ENCODE assay signal across 12 mouse cellular contexts in genomic region chr6:120715851-120716250, GRCm38 (mm10). TPM values are rescaled to one million over a fixed set of nuclear protein-coding genes. Genes with fewer than 3 reads are reported as not detected.
DNase-seq lines count a peak whose midpoint lies in the region; ATAC-seq and TF ChIP-seq lines count a peak whose summit lies in the region.
"Had no signal": no experiment of that assay in that cellular context is flagged by ENCODE, and none has a peak within 500 bp of the region (broad histone marks: within the 10 kb centered on the region; RNA-seq: fewer than 3 reads in every experiment).

No protein-coding gene starts in this region.

- no peak overlapping the region for H3K4me2 ChIP-seq in hindbrain, embryonic 14.5 days (replicated peaks)
- no peak overlapping the region for H3K4me2 ChIP-seq in midbrain, embryonic 15.5 days
- H3K4me2 ChIP-seq in kidney, embryonic 14.5 days (replicated peaks; ENCODE audit: low read depth, low read length): no peak overlapping the region
- H3K4me2 ChIP-seq in intestine, postnatal 0 days (replicated peaks; ENCODE audit: low read depth): no peak overlapping the region
- H3K4me2 ChIP-seq: embryonic facial prominence, embryonic 12.5 days; lung, embryonic 14.5 days had no signal

- no peaks in the 10 kb centered on the region for H3K9me3 ChIP-seq in hindbrain, embryonic 14.5 days (ENCODE audit: control insufficient read depth, low read length)
- H3K9me3 ChIP-seq in midbrain, embryonic 15.5 days: no peaks in the 10 kb centered on the region
- H3K9me3 ChIP-seq in kidney, embryonic 14.5 days (ENCODE audit: control insufficient read depth, low read length): no peaks in the 10 kb centered on the region
- no peaks in the 10 kb centered on the region for H3K9me3 ChIP-seq in intestine, postnatal 0 days (ENCODE audit: control insufficient read depth)
- H3K9me3 ChIP-seq: embryonic facial prominence, embryonic 12.5 days had no signal

- H3K4me1 ChIP-seq in hindbrain, embryonic 14.5 days (replicated peaks; ENCODE audit: control insufficient read depth, insufficient read depth, low read length): peaks cover 20% of the 10 kb centered on the region
- H3K4me1 ChIP-seq in midbrain, embryonic 15.5 days: peaks cover 18% of the 10 kb centered on the region
- peaks cover 4% of the 10 kb centered on the region; the same call in 1 of the 2 replicates for H3K4me1 ChIP-seq in kidney, embryonic 14.5 days (ENCODE audit: control insufficient read depth, insufficient read depth, low read length)
- H3K4me1 ChIP-seq in intestine, postnatal 0 days (replicated peaks; ENCODE audit: control insufficient read depth, insufficient read depth, low read length): no peaks in the 10 kb centered on the region

- H3K27me3 ChIP-seq in hindbrain, embryonic 14.5 days (ENCODE audit: control insufficient read depth, insufficient read depth, low read length): no peaks in the 10 kb centered on the region
- H3K27me3 ChIP-seq in midbrain, embryonic 15.5 days (replicated peaks): no peaks in the 10 kb centered on the region
- no peaks in the 10 kb centered on the region for H3K27me3 ChIP-seq in kidney, embryonic 14.5 days (ENCODE audit: control insufficient read depth, insufficient read depth, low read length)
- H3K27me3 ChIP-seq in intestine, postnatal 0 days (replicated peaks; ENCODE audit: control insufficient read depth, insufficient read depth, low read length): no peaks in the 10 kb centered on the region
- H3K27me3 ChIP-seq: embryonic facial prominence, embryonic 12.5 days had no signal

- H3K36me3 ChIP-seq in hindbrain, embryonic 14.5 days (replicated peaks; ENCODE audit: control insufficient read depth, insufficient read depth): no peaks in the 10 kb centered on the region
- H3K36me3 ChIP-seq in midbrain, embryonic 15.5 days (replicated peaks): no peaks in the 10 kb centered on the region
- no peaks in the 10 kb centered on the region for H3K36me3 ChIP-seq in kidney, embryonic 14.5 days (ENCODE audit: control insufficient read depth, insufficient read depth, low read length)
- H3K36me3 ChIP-seq in intestine, postnatal 0 days (ENCODE audit: control insufficient read depth, insufficient read depth): no peaks in the 10 kb centered on the region
- H3K36me3 ChIP-seq: embryonic facial prominence, embryonic 12.5 days had no signal

- no peak for DNase-seq in frontal cortex, postnatal 25 days (ENCODE audit: low spot score in 2 of 2)
- peak; percentile 50 for DNase-seq in embryo, embryonic 11 days
- DNase-seq in hindbrain, embryonic 14.5 days (ENCODE audit: low spot score): no peak
- DNase-seq: adrenal gland, postnatal 25 days; gastrocnemius, postnatal 25 days had no signal

- TF ChIP-seq CTCF in intestine, postnatal 0 days (IDR thresholded peaks at IDR 0.05; ENCODE audit: low read depth): no peak

- H3K4me3 ChIP-seq in hindbrain, embryonic 14.5 days (replicated peaks; ENCODE audit: low read length): no peak overlapping the region
- no peak overlapping the region for H3K4me3 ChIP-seq in midbrain, embryonic 15.5 days
- no peak overlapping the region for H3K4me3 ChIP-seq in kidney, embryonic 14.5 days (ENCODE audit: low read length)
- no peak overlapping the region for H3K4me3 ChIP-seq in intestine, postnatal 0 days (ENCODE audit: low read depth, low read length)
- H3K4me3 ChIP-seq: embryonic facial prominence, embryonic 12.5 days had no signal

- peak; percentile 72; the same call in 1 of the 2 replicates for ATAC-seq in frontal cortex, adult (ENCODE audit: low TSS enrichment)
- peak; percentile 73 for ATAC-seq in hindbrain, embryonic 14.5 days (ENCODE audit: low FRiP score)
- ATAC-seq in midbrain, embryonic 15.5 days (replicated peaks): no peak
- ATAC-seq in kidney, embryonic 14.5 days (ENCODE audit: low FRiP score, low TSS enrichment): no peak
- ATAC-seq in intestine, postnatal 0 days: no peak
- ATAC-seq in activated CD4-positive, CD25-positive, alpha-beta regulatory T cell, adult 4 months: no peak

- peak overlapping the region; percentile 29; the same call in 1 of the 2 replicates for H3K27ac ChIP-seq in hindbrain, embryonic 14.5 days
- 0 out of 2 replicates have a peak overlapping the region, but pooled peaks have one; percentile 42 for H3K27ac ChIP-seq in midbrain, embryonic 15.5 days
- no peak overlapping the region for H3K27ac ChIP-seq in kidney, embryonic 14.5 days (ENCODE audit: low read depth, low read length)
- H3K27ac ChIP-seq in intestine, postnatal 0 days (ENCODE audit: low read depth, low read length): no peak overlapping the region

- H3K9ac ChIP-seq in hindbrain, embryonic 14.5 days: no peak overlapping the region
- no peak overlapping the region for H3K9ac ChIP-seq in midbrain, embryonic 15.5 days
- H3K9ac ChIP-seq in kidney, embryonic 14.5 days (ENCODE audit: low read depth, low read length): no peak overlapping the region
- H3K9ac ChIP-seq in intestine, postnatal 0 days (ENCODE audit: low read depth, low read length): no peak overlapping the region
- H3K9ac ChIP-seq: embryonic facial prominence, embryonic 12.5 days; lung, embryonic 14.5 days had no signal

RNA-seq across cellular contexts. Expression of gene Cecr2, which starts 49.7 kb away (rescaled TPM):
- 3.7 and 4.7 TPM in 2 replicates for polyA plus RNA-seq in hindbrain, embryonic 14.5 days (2014; fragmentation: Nextera tagmentation; extraction: Ambion mirVana)
- 2.2 and 2.7 TPM in 2 replicates for polyA plus RNA-seq in midbrain, embryonic 15.5 days (2015; fragmentation: Nextera tagmentation; extraction: Ambion mirVana)
- polyA plus RNA-seq in kidney, embryonic 14.5 days (2014; fragmentation: Nextera tagmentation; extraction: Ambion mirVana): 8.5 and 11.2 TPM in 2 replicates
- 0.13 and 0.26 TPM in 2 replicates for polyA plus RNA-seq in intestine, postnatal 0 days (2015; fragmentation: Nextera tagmentation; extraction: Ambion mirVana)
- polyA plus RNA-seq in activated CD4-positive, CD25-positive, alpha-beta regulatory T cell, adult 4 months (2017; shearing (Covaris generic)): under 1 TPM; 0.06 to 0.70 TPM

RNA-seq across cellular contexts. Expression of gene Slc25a18, which starts 57.5 kb away (rescaled TPM):
- polyA plus RNA-seq in hindbrain, embryonic 14.5 days (2014; fragmentation: Nextera tagmentation; extraction: Ambion mirVana): 17.8 and 22.1 TPM in 2 replicates
- polyA plus RNA-seq in midbrain, embryonic 15.5 days (2015; fragmentation: Nextera tagmentation; extraction: Ambion mirVana): 9.8 and 12.5 TPM in 2 replicates
- 0.16 TPM in 1 of 2 replicates, not detected in the other for polyA plus RNA-seq in kidney, embryonic 14.5 days (2014; fragmentation: Nextera tagmentation; extraction: Ambion mirVana)
- polyA plus RNA-seq in intestine, postnatal 0 days (2015; fragmentation: Nextera tagmentation; extraction: Ambion mirVana): not detected in 2 replicates
- polyA plus RNA-seq in activated CD4-positive, CD25-positive, alpha-beta regulatory T cell, adult 4 months (2017; shearing (Covaris generic)): under 1 TPM in 1 of 2 experiments, not detected in 1; 0.22 TPM

Comparison
In these comparisons a context has a peak if more than half of its experiments do, and no peak if none do; other contexts are left out.
1. ATAC-seq: peak in frontal cortex, adult (single experiment) and hindbrain, embryonic 14.5 days (single experiment); none in midbrain, embryonic 15.5 days (single experiment), kidney, embryonic 14.5 days (single experiment), intestine, postnatal 0 days (single experiment) and activated CD4-positive, CD25-positive, alpha-beta regulatory T cell, adult 4 months (single experiment).
2. H3K27ac ChIP-seq: peak in hindbrain, embryonic 14.5 days (single experiment) and midbrain, embryonic 15.5 days (single experiment); none in kidney, embryonic 14.5 days (single experiment) and intestine, postnatal 0 days (single experiment).